Mouse (Mus musculus) cerebellum, adult 11-12 months (tissue): ENCODE results near the gene Mrm2.

Experiments used
- DNase-seq: peaks from one replicate; pipeline ENCODE4 v3.0.0; 2022

Mrm2 gene

DNA sequence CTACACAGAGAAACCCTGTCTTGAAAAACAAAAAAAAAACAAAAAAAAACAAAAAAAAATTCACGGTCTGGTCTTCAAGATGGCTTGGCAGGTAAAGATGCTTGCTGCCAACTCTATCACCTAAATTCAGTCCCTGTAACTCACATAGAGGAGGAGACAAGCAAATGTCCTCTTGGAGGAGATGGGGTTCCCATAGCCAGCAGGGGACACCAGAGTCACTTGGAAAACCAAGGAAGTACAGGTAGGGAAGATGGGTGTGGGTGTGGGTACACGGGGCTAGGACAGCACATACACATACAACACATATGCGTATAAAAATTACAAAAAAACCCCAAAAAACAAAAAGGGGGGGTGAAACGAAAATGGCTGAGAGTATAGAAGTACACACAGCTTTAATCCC is 11.2 kb upstream of the Mrm2 start:
- DNase-seq: no peak

GRCm38 (mm10) chr5:140339836-140340235 is 8.1 kb upstream of the Mrm2 start:
- DNase-seq: no peak

DNA sequence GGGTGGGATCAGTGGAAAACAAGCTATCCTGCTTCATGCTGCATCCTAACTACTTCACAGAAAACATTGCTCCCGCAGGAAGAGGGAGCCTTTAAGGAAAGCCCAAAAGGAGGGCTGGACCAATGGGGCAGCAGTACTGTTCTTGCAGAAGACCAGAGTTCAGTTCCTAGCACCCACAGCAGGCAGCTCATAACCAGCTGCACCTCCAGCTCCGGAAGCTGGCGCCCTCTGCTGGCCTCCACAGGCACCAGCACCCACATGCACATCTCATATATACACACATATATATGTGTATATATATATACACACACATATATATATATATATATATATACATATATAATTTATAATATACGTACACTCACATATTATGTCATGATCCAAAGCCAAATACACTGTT is 7.1 kb upstream of the Mrm2 start:
- no peak for DNase-seq

GRCm38 (mm10) chr5:140336680-140337079 is 5.0 kb upstream of the Mrm2 start:
- DNase-seq: no peak

GRCm38 (mm10) chr5:140333631-140334030 is 1.9 kb upstream of the Mrm2 start:
- no peak for DNase-seq

GRCm38 (mm10) chr5:140332519-140332918 is 821 bp upstream of the Mrm2 start:
- DNase-seq: no peak

DNA sequence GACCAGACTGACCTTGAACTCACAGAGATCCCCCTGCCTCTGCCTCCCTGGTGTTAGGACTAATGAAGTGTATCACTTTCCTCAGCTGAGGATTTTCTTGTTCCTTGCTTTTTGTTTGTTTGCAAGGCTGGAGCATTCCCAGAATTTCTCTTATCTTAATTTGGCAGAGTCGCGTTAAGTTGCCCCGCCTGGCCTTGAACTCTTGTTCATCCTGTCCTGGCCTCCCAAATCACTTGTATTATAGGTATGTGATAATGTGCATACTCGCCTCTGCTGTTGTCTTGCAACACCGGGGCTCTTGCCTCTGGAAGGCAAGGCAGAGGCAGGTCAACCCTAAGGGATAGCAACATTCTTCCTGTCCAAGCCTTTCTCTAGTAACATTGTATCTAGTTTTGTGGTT is 7.6 kb downstream of the Mrm2 start:
- no peak for DNase-seq

GRCm38 (mm10) chr5:140321756-140322575 is 9.7 kb downstream of the Mrm2 start:
- DNase-seq: no peak

DNA sequence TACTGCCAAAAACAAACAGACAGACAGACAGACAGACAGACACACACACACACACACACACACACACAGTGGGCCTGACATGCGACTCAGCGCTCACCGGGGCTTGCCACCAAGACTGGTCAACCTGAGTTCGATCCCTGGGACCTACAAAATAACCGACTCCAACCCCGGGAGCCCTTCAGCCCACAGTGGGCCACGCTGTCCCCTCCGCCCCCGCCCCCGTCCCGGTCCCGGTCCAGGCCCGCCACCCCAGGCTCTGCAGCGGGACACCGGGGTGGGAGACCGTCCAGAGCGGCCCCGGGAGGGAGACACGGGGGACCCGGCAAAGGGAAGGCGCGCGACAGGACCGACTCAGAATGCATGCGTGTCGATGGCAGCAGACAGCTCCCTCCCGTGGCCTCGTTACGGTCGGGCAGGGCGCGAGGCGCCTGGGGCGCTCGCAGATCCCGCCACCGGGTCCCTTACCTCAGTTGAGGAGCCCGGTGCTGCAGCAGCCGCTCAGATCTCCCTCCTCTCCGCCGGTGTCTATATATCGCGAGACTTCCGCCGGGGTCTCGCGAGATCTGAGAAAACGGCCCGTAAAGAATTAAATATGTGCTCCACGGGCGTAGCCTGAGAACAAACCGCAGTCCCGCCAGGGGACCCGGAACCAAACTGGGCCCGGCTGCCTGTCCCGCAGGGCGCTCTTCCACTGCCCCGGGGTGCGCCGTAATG is 10.5 kb downstream of the Mrm2 start, which contains the start of the genes Mad1l1 and Nudt1:
Gene Mad1l1, minus strand, starts transcription at position 511 of the 714 bp plus-strand sequence.
Gene Nudt1, plus strand, starts transcription at position 615 of the 714 bp plus-strand sequence.
- peak; percentile 91 for DNase-seq

GRCm38 (mm10) chr5:140316716-140317115 is 15.0 kb downstream of the Mrm2 start:
- DNase-seq: no peak

DNA sequence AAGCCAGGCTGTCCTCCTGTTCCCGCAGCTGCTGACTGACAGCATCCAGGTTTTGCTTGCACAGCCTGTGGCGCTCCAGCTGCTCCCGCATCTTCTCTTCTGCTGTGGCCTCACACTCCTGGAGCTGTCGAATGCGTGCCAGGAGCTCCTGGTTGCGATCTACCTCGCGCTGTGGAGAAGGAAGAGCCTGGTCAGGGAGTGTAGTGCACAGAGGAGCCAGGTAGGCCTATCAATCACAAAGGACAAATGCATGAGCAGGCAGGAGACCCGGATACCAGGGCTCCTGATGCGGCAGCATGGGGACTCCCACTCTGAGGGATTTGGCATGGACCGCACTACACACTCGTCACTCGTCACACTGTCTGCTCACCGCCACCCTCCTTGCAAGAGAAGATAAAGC is 24.1 kb downstream of the Mrm2 start:
- no peak for DNase-seq

DNA sequence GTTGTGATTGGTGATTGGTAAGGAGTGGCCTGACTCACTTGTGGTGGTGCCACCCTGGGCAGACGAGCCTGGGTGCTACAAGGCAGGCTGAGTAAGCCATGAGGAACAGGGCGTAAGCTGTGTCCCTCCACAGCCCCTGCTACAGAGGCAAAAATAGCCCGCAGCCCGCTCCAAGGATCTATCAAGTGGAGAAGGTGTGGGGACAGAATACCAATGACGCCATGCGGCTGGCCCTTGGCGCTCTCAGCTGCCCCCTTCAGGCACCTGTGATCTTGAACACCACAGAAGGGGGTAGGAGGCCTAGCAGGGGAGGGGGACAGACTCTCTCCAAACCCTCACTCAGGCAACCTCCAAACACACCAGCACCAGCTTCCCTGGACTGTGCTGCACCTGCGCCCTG is 25.7 kb downstream of the Mrm2 start:
- no peak for DNase-seq

GRCm38 (mm10) chr5:140298291-140298690 is 33.4 kb downstream of the Mrm2 start:
- DNase-seq: no peak

- peak; percentile 22 for DNase-seq
Observed at GRCm38 (mm10) chr5:140292152-140292551, 39.5 kb downstream of the Mrm2 start.

DNA sequence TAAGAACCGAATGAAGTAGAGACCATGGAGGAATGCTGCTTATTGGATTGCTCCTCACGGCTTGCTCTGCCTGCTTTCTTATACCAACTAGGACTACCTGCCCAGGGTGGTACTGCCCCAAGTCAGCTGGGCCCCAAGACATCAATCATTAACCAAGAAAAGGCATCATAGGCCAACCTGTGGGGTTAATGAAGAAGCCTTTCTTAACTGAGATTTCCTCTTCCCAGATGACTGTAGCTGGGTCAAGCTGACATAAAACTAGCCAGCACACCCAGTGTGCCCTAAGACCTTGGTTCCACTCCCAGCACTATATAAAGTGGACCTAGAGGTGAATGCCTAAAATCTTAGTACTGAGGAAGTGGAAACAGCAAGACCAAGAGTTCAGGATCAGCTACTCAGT is 42.5 kb downstream of the Mrm2 start:
- DNase-seq: no peak

DNA sequence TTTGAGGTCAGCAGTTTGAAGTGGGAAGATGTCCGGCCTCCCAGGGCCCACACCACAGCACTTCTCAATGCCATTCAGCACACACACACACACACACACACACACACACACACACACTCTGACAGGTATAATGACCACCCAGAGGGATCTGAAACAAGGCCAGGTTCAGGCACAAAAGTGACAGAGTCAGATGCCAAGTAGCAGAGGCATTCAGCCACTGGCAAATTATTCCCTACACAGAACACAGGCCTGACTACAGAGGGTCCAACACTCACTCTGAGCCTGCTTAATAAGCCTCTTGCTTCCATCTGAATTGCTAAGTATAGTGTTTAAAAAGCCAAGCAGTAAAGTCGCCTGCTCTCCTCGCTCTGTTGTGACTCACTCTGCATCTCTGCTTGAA is 43.4 kb downstream of the Mrm2 start:
- DNase-seq: no peak

- DNase-seq: no peak
Observed at GRCm38 (mm10) chr5:140284761-140285160, 46.9 kb downstream of the Mrm2 start.

- DNase-seq: no peak
Observed at GRCm38 (mm10) chr5:140284011-140284410, 47.7 kb downstream of the Mrm2 start.

DNA sequence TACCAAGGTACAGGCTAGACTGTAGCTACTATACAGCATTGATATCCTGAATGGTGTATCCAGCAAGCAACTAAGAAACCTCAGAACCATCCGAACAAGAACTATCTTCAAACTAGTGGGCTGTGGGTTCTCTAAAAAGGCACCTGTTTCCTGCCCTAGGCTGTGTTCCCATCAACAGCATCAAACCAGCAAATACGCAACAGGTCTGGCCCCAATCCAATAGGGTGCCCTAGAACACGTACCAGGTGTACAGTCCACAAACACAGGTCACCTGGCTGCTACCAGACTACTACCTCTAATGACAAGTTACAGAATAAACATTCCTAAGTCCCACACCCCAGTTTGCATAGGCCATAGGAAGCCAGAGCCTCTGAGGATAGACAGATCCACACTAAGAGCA is 48.8 kb downstream of the Mrm2 start:
- DNase-seq: no peak

DNA sequence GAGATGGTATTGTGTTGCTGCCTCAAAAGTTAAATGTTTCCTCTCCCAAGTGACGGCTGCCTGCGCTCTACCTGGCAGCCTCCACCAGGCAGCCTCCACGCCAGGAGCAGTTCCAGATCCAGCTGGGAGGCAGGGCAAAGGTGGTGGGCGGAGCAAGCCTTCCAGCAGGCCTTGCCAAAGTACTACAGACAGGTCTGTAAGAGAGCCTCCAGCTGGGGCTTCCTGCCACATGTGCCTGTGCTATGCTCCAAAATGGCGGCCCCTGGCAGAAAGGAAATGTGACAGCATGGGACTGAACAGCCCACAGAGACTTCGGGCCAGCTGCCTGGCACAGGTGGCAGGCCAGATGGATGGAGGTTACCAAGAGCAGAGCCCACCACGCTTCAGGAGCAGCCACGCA is 49.3 kb downstream of the Mrm2 start:
- DNase-seq: peak; percentile 39

DNA sequence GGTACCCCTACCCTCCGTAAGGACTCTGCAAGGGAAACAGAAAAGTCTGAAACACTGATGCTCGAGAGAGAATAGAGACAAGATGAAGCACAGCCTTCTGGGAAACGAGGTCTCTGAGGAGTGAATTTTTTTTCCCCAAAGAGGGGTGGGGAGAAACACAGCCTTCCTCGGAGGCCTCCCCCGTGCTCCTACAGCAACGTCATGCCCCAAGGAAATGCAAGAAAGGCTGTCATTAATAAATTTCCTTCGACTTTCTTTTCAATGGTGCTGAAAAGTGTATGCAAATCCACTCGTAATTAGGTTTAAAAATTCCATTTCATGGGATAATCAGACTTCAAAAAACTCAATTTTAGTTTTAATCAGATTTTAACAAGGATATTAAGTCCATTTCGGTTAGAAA is 51.5 kb downstream of the Mrm2 start:
- DNase-seq: no peak
